Mouse (Mus musculus): ENCODE data around the gene Decr2.
"Not testable (repeated sequence)": the region's sequence is repeated elsewhere in the genome, so short reads cannot be mapped to it uniquely, and the experiment has no call there.

The Decr2 gene

GRCm38 (mm10) chr17:26057787-26058567, 32.2 kb downstream of the Decr2 start:
- in situ Hi-C loops (cut with MboI): no loop called here

- in situ Hi-C loops (cut with MboI): no loop called here
These were observed 32.9 kb downstream of the Decr2 start for GRCm38 (mm10) chr17:26057278-26057677.

- in situ Hi-C loops (cut with MboI): no loop called here
These were observed 35.0 kb downstream of the Decr2 start for GRCm38 (mm10) chr17:26055164-26055563.

- in situ Hi-C loops (cut with MboI): no loop called here
These were observed 35.8 kb downstream of the Decr2 start for GRCm38 (mm10) chr17:26054133-26054845.

- in situ Hi-C loops (cut with MboI): no loop called here
These were observed 37.4 kb downstream of the Decr2 start for GRCm38 (mm10) chr17:26052706-26053105.

GRCm38 (mm10) chr17:26052074-26052473, 38.1 kb downstream of the Decr2 start:
- in situ Hi-C loops (cut with MboI): no loop called here

- in situ Hi-C loops (cut with MboI): no loop called here
These were observed 42.0 kb downstream of the Decr2 start for GRCm38 (mm10) chr17:26048118-26048517.

- in situ Hi-C loops (cut with MboI): no loop called here
These were observed 43.7 kb downstream of the Decr2 start for GRCm38 (mm10) chr17:26046253-26046997.

- in situ Hi-C loops (cut with MboI): no loop called here
These were observed 44.9 kb downstream of the Decr2 start for GRCm38 (mm10) chr17:26045285-26045684.

- in situ Hi-C loops (cut with MboI): no loop called here
These were observed 46.9 kb downstream of the Decr2 start for GRCm38 (mm10) chr17:26043249-26043636.

- in situ Hi-C loops (cut with MboI): no loop called here
These were observed 47.4 kb downstream of the Decr2 start for GRCm38 (mm10) chr17:26042599-26043248.

- in situ Hi-C loops (cut with MboI): no loop called here
These were observed 48.9 kb downstream of the Decr2 start for GRCm38 (mm10) chr17:26041111-26041802.

- in situ Hi-C loops (cut with MboI): not testable (repeated sequence)
These were observed 49.4 kb downstream of the Decr2 start for GRCm38 (mm10) chr17:26040711-26041110.

- in situ Hi-C loops (cut with MboI): no loop called here
These were observed 58.1 kb downstream of the Decr2 start for GRCm38 (mm10) chr17:26032037-26032436.

- in situ Hi-C loops (cut with MboI): no loop called here
These were observed 58.6 kb downstream of the Decr2 start for GRCm38 (mm10) chr17:26031583-26031982.
